Mouse (Mus musculus): Measurements from ENCODE around the gene Dynll2. TPM values are rescaled to one million over a fixed set of nuclear protein-coding genes. Genes with fewer than 3 reads are reported as not detected.

Dynll2 gene
- polyA plus RNA-seq, 1 experiment from 2014 or later: 46.3 TPM

DNA sequence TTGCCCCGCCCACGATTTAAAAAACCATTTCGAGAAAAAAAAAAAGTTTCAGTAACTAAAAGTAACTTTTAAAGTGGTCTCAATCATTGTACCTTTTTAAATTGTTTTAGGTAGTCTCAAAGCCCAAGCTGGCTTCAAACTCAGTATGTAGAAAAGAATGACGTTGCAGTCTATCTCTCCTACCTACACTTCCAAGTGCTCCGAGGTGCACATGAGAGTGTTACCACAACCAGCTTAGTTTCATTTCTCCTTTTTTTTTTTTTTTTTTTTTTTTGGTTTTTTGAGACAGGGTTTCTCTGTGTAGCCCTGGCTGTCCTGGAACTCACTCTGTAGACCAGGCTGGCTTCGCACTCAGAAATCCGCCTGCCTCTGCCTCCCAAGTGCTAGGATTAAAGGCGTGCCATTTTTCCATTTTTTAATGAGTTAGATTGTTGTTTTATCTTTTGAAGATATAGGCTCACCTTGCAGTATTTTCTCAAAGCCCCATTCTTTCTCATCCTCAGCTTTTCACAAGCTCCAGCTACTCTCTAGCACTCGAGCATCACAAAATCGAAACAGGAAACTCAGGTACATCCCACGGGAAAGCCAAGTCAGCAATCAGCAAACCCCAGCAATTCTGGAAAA lies 25.4 kb upstream of the Dynll2 start:
- H3K36me3 ChIP-seq: no peaks in the 10 kb centered on the region
- 91% methylated on average over 11 of the region's 11 CpGs for WGBS
- H3K4me3 ChIP-seq: no peak overlapping the region
- no peak for ATAC-seq (ENCODE audit: low FRiP score, low read depth)
- H3K4me1 ChIP-seq: peaks cover 7% of the 10 kb centered on the region; the same call in 1 of the 2 replicates
- no peaks in the 10 kb centered on the region for H3K27me3 ChIP-seq (replicated peaks)
- H3K4me2 ChIP-seq (replicated peaks): no peak overlapping the region
- H3K9ac ChIP-seq: no peak overlapping the region
- no peaks in the 10 kb centered on the region for H3K9me3 ChIP-seq
- no peak overlapping the region for H3K27ac ChIP-seq

GRCm38 (mm10) chr11:88011914-88012419 lies 24.6 kb upstream of the Dynll2 start:
- Histone ChIP-seq H3K4me2 (replicated peaks) (no peak overlapping the region), H3K9ac (no peak overlapping the region), H3K36me3 (no peaks in the 10 kb centered on the region), H3K4me3 (no peak overlapping the region), H3K27ac (no peak overlapping the region), H3K4me1 (peaks cover 7% of the 10 kb centered on the region; the same call in 1 of the 2 replicates), H3K27me3 (replicated peaks) (no peaks in the 10 kb centered on the region), H3K9me3 (no peaks in the 10 kb centered on the region)
- WGBS: 92% methylated on average over 7 of the region's 7 CpGs
- ATAC-seq (ENCODE audit: low FRiP score, low read depth): no peak

- H3K27me3 ChIP-seq (replicated peaks): no peaks in the 10 kb centered on the region
- no peak overlapping the region for H3K27ac ChIP-seq
- H3K9me3 ChIP-seq: no peaks in the 10 kb centered on the region
- H3K4me1 ChIP-seq: peaks cover 7% of the 10 kb centered on the region; the same call in 1 of the 2 replicates
- no peaks in the 10 kb centered on the region for H3K36me3 ChIP-seq
- no peak overlapping the region for H3K9ac ChIP-seq
- no peak overlapping the region for H3K4me3 ChIP-seq
- no peak overlapping the region for H3K4me2 ChIP-seq (replicated peaks)
- WGBS: 81% methylated on average over 11 of the region's 11 CpGs
- no peak for ATAC-seq (ENCODE audit: low FRiP score, low read depth)
Measured at GRCm38 (mm10) chr11:88011208-88011913, 24.0 kb upstream of the Dynll2 start.

GRCm38 (mm10) chr11:88009542-88010190 lies 22.3 kb upstream of the Dynll2 start:
- Histone ChIP-seq H3K4me2 (replicated peaks) (peak overlapping the region; percentile 22; the same call in 1 of the 2 replicates), H3K4me3 (no peak overlapping the region), H3K27ac (no peak overlapping the region), H3K9ac (peak overlapping the region; percentile 34), H3K9me3 (no peaks in the 10 kb centered on the region), H3K36me3 (no peaks in the 10 kb centered on the region), H3K27me3 (replicated peaks) (no peaks in the 10 kb centered on the region), H3K4me1 (peaks cover 7% of the 10 kb centered on the region; the same call in 1 of the 2 replicates)
- no peak for ATAC-seq (ENCODE audit: low FRiP score, low read depth)
- 33% methylated on average over 16 of the region's 16 CpGs for WGBS

GRCm38 (mm10) chr11:88008641-88009040 lies 21.3 kb upstream of the Dynll2 start:
- Histone ChIP-seq H3K9me3 (no peaks in the 10 kb centered on the region), H3K4me1 (peaks cover 7% of the 10 kb centered on the region; the same call in 1 of the 2 replicates), H3K27me3 (replicated peaks) (no peaks in the 10 kb centered on the region), H3K27ac (no peak overlapping the region), H3K4me3 (no peak overlapping the region), H3K9ac (no peak overlapping the region), H3K36me3 (no peaks in the 10 kb centered on the region), H3K4me2 (replicated peaks) (no peak overlapping the region)
- 65% methylated on average over 1 of the region's 1 CpGs for WGBS
- no peak for ATAC-seq (ENCODE audit: low FRiP score, low read depth)

DNA sequence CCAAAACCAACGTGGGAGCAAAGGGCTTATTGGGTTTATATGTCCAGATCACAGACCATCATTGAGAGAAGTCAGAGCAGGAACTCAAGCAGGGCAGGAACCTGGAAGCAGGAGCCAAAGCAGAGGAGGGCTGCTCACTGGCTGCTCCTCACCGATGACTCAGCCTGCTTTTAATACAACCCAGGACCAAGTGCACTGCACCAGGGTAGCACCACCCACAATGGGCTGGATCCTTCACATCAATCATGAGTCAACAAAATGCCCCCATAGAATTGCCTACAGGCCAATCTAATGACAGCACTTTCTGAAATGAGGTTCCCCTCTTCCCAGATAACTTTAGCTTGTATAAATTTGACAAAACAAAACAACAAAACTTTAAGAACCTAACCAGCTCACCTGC lies 16.8 kb upstream of the Dynll2 start:
- H3K4me2 ChIP-seq (replicated peaks): no peak overlapping the region
- H3K27me3 ChIP-seq (replicated peaks): no peaks in the 10 kb centered on the region
- WGBS: 60% methylated on average over 2 of the region's 2 CpGs
- H3K9me3 ChIP-seq: no peaks in the 10 kb centered on the region
- H3K4me1 ChIP-seq: no peaks in the 10 kb centered on the region
- peaks cover 4% of the 10 kb centered on the region; the same call in 1 of the 2 replicates for H3K36me3 ChIP-seq
- ATAC-seq (ENCODE audit: low FRiP score, low read depth): no peak
- H3K27ac ChIP-seq: no peak overlapping the region
- H3K9ac ChIP-seq: no peak overlapping the region
- H3K4me3 ChIP-seq: no peak overlapping the region

- Histone ChIP-seq H3K4me2 (replicated peaks) (no peak overlapping the region), H3K27ac (no peak overlapping the region), H3K4me1 (no peaks in the 10 kb centered on the region), H3K36me3 (peaks cover 4% of the 10 kb centered on the region; the same call in 1 of the 2 replicates), H3K9me3 (no peaks in the 10 kb centered on the region), H3K9ac (no peak overlapping the region), H3K27me3 (replicated peaks) (no peaks in the 10 kb centered on the region), H3K4me3 (no peak overlapping the region)
- WGBS: 71% methylated on average over 4 of the region's 4 CpGs
- no peak for ATAC-seq (ENCODE audit: low FRiP score, low read depth)
Measured at GRCm38 (mm10) chr11:88002738-88003137, 15.4 kb upstream of the Dynll2 start.

GRCm38 (mm10) chr11:87999751-88000150 lies 12.4 kb upstream of the Dynll2 start:
- no peak overlapping the region for H3K27ac ChIP-seq
- no peaks in the 10 kb centered on the region for H3K4me1 ChIP-seq
- H3K9me3 ChIP-seq: no peaks in the 10 kb centered on the region
- WGBS: 91% methylated on average over 5 of the region's 5 CpGs
- peaks cover 4% of the 10 kb centered on the region; the same call in 1 of the 2 replicates for H3K36me3 ChIP-seq
- H3K4me3 ChIP-seq: no peak overlapping the region
- H3K27me3 ChIP-seq (replicated peaks): no peaks in the 10 kb centered on the region
- ATAC-seq (ENCODE audit: low FRiP score, low read depth): no peak
- H3K9ac ChIP-seq: no peak overlapping the region
- no peak overlapping the region for H3K4me2 ChIP-seq (replicated peaks)

DNA sequence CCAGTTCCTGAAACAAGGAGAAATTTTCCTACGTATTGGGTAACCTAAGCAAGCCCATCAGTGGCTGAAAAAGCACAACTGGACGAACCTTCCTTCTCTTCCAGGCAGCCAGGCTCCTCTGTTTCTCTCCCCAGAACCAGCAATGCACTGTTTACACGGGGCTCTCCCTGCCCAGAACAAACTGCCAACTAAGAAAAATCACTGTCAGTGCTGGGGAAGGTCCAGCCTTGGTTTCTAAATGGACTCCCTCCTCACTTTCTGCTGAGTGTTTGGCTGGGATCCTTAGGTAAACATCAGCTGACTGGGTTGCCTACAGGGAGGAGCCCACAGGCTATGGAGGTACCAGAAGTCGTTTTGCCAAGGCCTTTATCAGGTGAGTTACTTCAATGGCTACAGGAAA lies 4.5 kb upstream of the Dynll2 start:
- Histone ChIP-seq H3K4me3 (no peak overlapping the region), H3K4me1 (peaks cover 7% of the 10 kb centered on the region; the same call in 1 of the 2 replicates), H3K27me3 (replicated peaks) (no peaks in the 10 kb centered on the region), H3K9ac (0 out of 2 replicates have a peak overlapping the region, but pooled peaks have one; percentile 4), H3K36me3 (no peaks in the 10 kb centered on the region), H3K9me3 (no peaks in the 10 kb centered on the region), H3K4me2 (replicated peaks) (no peak overlapping the region), H3K27ac (no peak overlapping the region)
- no peak for ATAC-seq (ENCODE audit: low FRiP score, low read depth)
- 58% methylated on average over 4 of the region's 4 CpGs for WGBS

DNA sequence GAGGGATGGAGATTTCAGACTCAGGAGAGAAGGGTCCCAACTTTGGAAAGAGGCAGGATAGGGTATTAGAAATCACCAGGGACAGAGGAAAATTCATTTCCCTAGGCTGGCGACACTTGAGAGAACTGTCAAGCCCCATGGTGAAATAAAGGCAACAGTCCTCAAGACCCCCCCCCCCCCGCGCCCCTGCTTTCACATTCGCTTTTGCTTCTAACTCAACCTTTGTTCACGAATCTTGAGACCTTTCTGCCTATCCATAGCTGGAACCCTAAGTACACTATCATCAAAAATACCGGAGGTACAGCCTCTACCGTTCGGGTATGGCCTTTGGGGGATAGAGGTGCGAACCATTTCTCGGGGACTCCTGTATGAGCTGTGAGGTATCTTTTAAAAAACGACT lies 528 bp upstream of the Dynll2 start:
- H3K27ac ChIP-seq: peak overlapping the region; percentile 92
- H3K4me3 ChIP-seq: peak overlapping the region; percentile 100
- peak; percentile 28; the same call in 1 of the 2 replicates for ATAC-seq (ENCODE audit: low FRiP score, low read depth)
- no peaks in the 10 kb centered on the region for H3K27me3 ChIP-seq (replicated peaks)
- H3K4me2 ChIP-seq (replicated peaks): peak overlapping the region; percentile 78
- H3K36me3 ChIP-seq: peaks cover 11% of the 10 kb centered on the region; the same call in 1 of the 2 replicates
- peak overlapping the region; percentile 99; the same call in 1 of the 2 replicates for H3K9ac ChIP-seq
- 63% methylated on average over 11 of the region's 11 CpGs for WGBS
- no peaks in the 10 kb centered on the region for H3K9me3 ChIP-seq
- peaks cover 31% of the 10 kb centered on the region for H3K4me1 ChIP-seq

GRCm38 (mm10) chr11:87986141-87986741 lies 1.1 kb downstream of the Dynll2 start:
- 3% methylated on average over 13 of the region's 13 CpGs for WGBS
- H3K27me3 ChIP-seq (replicated peaks): no peaks in the 10 kb centered on the region
- peaks cover 27% of the 10 kb centered on the region for H3K36me3 ChIP-seq
- peak overlapping the region; percentile 99 for H3K9ac ChIP-seq
- H3K9me3 ChIP-seq: no peaks in the 10 kb centered on the region
- peak overlapping the region; percentile 100 for H3K4me3 ChIP-seq
- peak overlapping the region; percentile 78 for H3K4me2 ChIP-seq (replicated peaks)
- ATAC-seq (ENCODE audit: low FRiP score, low read depth): no peak
- peaks cover 31% of the 10 kb centered on the region for H3K4me1 ChIP-seq
- no peak overlapping the region for H3K27ac ChIP-seq

GRCm38 (mm10) chr11:87985643-87986042 lies 1.7 kb downstream of the Dynll2 start:
- peaks cover 31% of the 10 kb centered on the region for H3K4me1 ChIP-seq
- no peak overlapping the region for H3K27ac ChIP-seq
- no peaks in the 10 kb centered on the region for H3K27me3 ChIP-seq (replicated peaks)
- H3K9ac ChIP-seq: peak overlapping the region; percentile 61
- 53% methylated on average over 9 of the region's 9 CpGs for WGBS
- no peaks in the 10 kb centered on the region for H3K9me3 ChIP-seq
- no peak for ATAC-seq (ENCODE audit: low FRiP score, low read depth)
- H3K4me3 ChIP-seq: peak overlapping the region; percentile 100
- peak overlapping the region; percentile 78 for H3K4me2 ChIP-seq (replicated peaks)
- peaks cover 33% of the 10 kb centered on the region for H3K36me3 ChIP-seq

All from neural tube, embryonic 12.5 days (tissue).